Mouse (Mus musculus) adrenal gland, postnatal 10 days (tissue): ENCODE measurements at regions not wholly inside any gene's neighbourhood (a gene's known extent, or its start where the extent isn't known, plus 50 kb on each side); places are given as distances from the start of the nearest gene placed in this dataset.
"Not testable (repeated sequence)": the region's sequence is repeated elsewhere in the genome, so short reads cannot be mapped to it uniquely, and the experiment has no call there.

Experiments used
- DNase-seq: peaks from one replicate; pipeline ENCODE4 v3.0.0; 2021; ENCODE audit warnings: mixed read lengths

- peak; percentile 2 for DNase-seq
Observed at GRCm38 (mm10) chr12:19646071-19646470, 308.2 kb upstream of the Gm21863 start.

GRCm38 (mm10) chr12:19668541-19668940, 285.8 kb upstream of the Gm21863 start:
- DNase-seq: not testable (repeated sequence)

- not testable (repeated sequence) for DNase-seq
Observed at GRCm38 (mm10) chr12:19670636-19671035, 283.7 kb upstream of the Gm21863 start.
